Mouse (Mus musculus) sigmoid colon, adult 10 weeks (tissue): ENCODE data around the gene Cnga3. TPM values are rescaled to one million over a fixed set of nuclear protein-coding genes. Genes with fewer than 3 reads are reported as not detected.

Source experiments
- polyA plus RNA-seq: library from polyadenylated mRNA; stranded (reverse); fragments of 350-450 nt; fragmentation: Illumina TruSeq; extraction: RNeasy Lipid Tissue Mini Kit (QIAGEN cat#74804); gene quantifications from one replicate; pipeline ENCODE4 v1.2.3, GENCODE M21; 2014; ENCODE audit warnings: low read depth, low replicate concordance

Gene Cnga3
- polyA plus RNA-seq = 0.19 TPM

GRCm38 (mm10) chr1:37214144-37214543, at the start of gene Cnga3:
Gene Cnga3, plus strand, starts transcription at chr1:37214434.

GRCm38 (mm10) chr1:37299540-37300491, 85.6 kb downstream of the Cnga3 start, which contains the start of gene Inpp4a:
Gene Inpp4a, plus strand, starts transcription at chr1:37299865.

Other genes starting within 250 kb of the Cnga3 start
- 3.7 TPM for gene Vwa3b, start 187.8 kb upstream of the Cnga3 start, polyA plus RNA-seq
- gene Inpp4a, start 85.4 kb downstream of the Cnga3 start, polyA plus RNA-seq = 15.8 TPM
- 134 TPM for gene Coa5, start 215.7 kb downstream of the Cnga3 start, polyA plus RNA-seq
- gene Unc50, start 215.7 kb downstream of the Cnga3 start, polyA plus RNA-seq = 63.8 TPM